Mouse (Mus musculus): ENCODE results near the gene Chchd5. TPM values are rescaled to one million over a fixed set of nuclear protein-coding genes. Genes with fewer than 3 reads are reported as not detected.

The Chchd5 gene
- polyA plus RNA-seq, 1 experiment from 2014 or later = 13.6 TPM

DNA sequence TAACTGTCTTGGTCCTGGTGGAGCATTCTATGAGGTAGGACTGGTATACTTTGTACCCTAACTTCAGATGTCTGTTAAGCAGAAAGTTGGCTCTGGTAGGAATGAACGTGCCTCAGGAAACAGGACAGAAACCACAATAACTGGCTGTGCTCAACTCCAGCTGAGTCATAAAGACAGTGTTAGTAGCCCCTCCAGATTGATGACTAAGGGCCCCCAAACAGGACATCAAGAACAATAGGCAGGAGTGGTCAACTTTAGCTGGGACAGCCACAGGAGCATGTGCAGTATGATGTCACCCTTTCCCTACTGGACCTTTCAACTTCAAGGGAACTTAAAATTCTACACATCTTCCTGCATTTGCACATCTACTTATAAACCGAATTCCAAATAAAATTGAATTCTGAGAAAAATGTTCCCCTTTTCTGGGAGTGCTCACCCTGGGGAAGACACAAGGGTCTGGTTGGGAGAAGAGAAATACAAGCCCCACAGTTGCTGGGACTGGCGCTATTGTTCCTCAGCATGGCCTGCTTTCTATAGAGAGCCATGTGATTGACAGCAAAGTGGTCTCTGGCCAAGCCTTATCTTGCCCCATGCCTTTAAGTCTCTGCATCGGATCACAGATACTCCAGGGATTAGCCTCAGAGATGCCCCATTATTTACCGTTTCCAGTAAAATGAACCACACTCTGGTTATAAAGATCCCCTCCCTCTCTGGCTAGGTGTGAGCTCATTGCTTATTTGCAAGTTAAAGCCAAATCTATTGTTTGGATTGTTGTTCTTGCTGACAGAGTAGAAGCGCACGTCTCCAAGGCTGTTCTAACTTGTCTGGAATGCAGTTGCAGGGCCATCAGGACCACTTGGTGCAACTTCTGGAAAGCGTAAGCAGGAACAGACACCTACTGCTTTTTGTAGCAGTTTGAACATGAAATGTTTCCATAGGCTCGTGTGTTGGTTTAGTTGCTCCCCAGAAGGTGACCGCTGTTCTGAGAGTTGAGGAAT, 37.3 kb downstream of the Chchd5 start:
- H3K9ac ChIP-seq = no peak overlapping the region
- WGBS (ENCODE audit: insufficient replicate concordance) = 54% methylated on average over 10 of the region's 10 CpGs
- H3K36me3 ChIP-seq = no peaks in the 10 kb centered on the region
- H3K4me1 ChIP-seq = no peaks in the 10 kb centered on the region
- no peak overlapping the region for H3K27ac ChIP-seq
- H3K27me3 ChIP-seq (replicated peaks) = no peaks in the 10 kb centered on the region
- no peak overlapping the region for H3K4me3 ChIP-seq
- no peaks in the 10 kb centered on the region for H3K9me3 ChIP-seq (replicated peaks)
- ATAC-seq = no peak
- H3K4me2 ChIP-seq = no peak overlapping the region

DNA sequence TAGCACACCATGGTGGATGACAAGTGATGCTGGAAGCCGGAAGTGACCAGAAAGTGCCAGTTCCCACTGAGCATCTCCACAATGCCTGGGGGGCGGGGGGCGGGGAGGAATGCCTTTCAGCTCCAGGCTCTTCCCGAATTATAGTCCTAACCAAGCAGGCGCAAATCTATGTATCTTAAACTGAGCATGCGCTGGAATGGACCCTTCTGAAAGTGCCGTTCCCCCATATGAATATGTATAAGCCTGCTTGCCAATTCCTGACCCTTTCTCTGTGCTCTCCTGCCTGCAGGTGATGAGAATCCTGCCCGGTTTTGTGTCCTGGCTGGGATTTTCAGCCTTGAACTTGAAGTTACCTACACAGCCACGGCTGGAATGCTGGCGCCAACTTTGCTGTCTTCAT, 43.9 kb downstream of the Chchd5 start:
- ATAC-seq = no peak
- H3K9me3 ChIP-seq (replicated peaks) = no peaks in the 10 kb centered on the region
- peaks cover 8% of the 10 kb centered on the region; the same call in 1 of the 2 replicates for H3K4me1 ChIP-seq
- WGBS (ENCODE audit: insufficient replicate concordance) = 51% methylated on average over 10 of the region's 10 CpGs
- H3K4me3 ChIP-seq = no peak overlapping the region
- H3K27ac ChIP-seq = no peak overlapping the region
- no peak overlapping the region for H3K9ac ChIP-seq
- H3K27me3 ChIP-seq (replicated peaks) = peaks cover 8% of the 10 kb centered on the region; the same call in 1 of the 2 replicates
- no peak overlapping the region for H3K4me2 ChIP-seq
- no peaks in the 10 kb centered on the region for H3K36me3 ChIP-seq

DNA sequence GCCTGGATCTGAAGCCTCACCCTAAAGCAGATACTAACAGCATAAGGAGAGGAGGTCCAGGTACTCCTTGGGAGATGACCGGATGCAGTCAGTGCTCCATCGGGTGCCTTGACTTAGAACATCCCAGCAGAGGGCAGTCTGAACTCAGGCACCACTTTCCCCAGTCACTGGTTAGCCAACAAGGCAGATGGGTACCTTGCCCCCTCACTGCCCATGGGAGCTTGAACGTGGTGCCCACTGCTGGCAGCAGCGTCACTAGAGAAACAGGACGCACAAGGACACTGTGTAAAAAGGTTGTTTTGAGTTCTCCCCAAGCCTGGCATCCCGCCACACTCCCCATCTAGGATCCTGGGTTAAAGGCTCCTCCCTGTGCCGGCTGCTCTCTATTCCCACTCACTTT, 45.0 kb downstream of the Chchd5 start:
- no peak overlapping the region for H3K4me3 ChIP-seq
- H3K9ac ChIP-seq = no peak overlapping the region
- H3K27ac ChIP-seq = no peak overlapping the region
- no peaks in the 10 kb centered on the region for H3K36me3 ChIP-seq
- 35% methylated on average over 7 of the region's 7 CpGs for WGBS (ENCODE audit: insufficient replicate concordance)
- H3K9me3 ChIP-seq (replicated peaks) = no peaks in the 10 kb centered on the region
- peaks cover 13% of the 10 kb centered on the region; the same call in 1 of the 2 replicates for H3K4me1 ChIP-seq
- H3K4me2 ChIP-seq = no peak overlapping the region
- peak; percentile 68 for ATAC-seq
- H3K27me3 ChIP-seq (replicated peaks) = peaks cover 8% of the 10 kb centered on the region; the same call in 1 of the 2 replicates

DNA sequence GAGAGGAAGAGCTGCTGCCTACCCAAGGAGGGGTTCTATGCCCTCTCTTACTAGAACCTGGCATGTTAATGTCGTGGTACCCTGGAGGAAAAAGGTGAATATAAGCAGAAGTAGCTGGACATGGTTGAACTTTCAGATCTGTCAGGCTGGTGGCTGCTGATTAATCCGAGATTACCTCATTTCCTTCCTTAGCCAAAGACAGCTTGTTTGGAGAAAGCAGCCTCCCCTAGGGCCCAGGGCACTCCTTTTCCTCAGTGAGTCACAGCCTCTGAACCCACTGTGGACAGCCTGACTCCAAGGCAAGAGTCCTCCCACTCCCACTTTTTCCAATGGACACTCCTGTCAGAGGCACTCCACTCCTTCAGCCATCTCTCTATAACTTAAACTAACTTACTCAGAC, 46.1 kb downstream of the Chchd5 start:
- WGBS (ENCODE audit: insufficient replicate concordance) = 10% methylated on average over 2 of the region's 2 CpGs

DNA sequence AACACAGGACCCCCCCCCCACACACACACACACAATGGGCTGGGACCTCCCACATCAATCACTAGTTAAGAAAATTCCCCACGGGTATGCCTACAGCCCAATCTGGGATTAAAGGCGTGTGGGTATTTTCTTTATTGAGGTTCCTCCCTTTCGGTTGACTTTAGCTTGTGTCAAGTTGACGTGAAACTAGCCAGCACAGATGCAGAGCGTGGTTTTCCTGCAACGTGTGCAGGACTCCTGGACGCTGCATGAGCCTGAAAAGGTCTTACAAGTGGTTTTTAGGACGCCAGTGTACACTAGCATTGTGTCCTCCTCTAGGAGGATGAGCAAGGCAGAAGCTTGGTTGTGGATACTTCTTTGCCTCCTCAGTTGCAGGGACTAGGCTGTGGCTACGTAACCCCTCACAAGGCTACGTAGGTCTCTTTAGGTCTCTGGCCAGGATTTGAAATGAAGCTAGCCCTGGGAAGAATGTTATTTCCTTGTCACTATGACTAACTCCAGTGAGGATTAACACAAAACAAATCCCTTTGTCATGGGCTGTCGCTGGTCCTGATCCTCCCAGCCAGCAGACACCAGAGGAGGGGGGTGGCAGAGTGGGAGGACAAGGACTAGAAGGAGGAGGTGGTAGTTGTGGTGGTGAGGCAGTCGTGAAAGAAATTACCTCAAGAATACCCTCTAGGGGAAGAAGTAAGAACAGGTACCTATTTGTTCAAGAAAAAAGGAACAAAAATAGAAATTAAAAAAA, 47.3 kb downstream of the Chchd5 start:
- Histone ChIP-seq H3K4me3 (no peak overlapping the region), H3K27me3 (replicated peaks) (peaks cover 8% of the 10 kb centered on the region; the same call in 1 of the 2 replicates), H3K27ac (no peak overlapping the region), H3K9me3 (replicated peaks) (no peaks in the 10 kb centered on the region), H3K4me2 (no peak overlapping the region), H3K4me1 (peaks cover 21% of the 10 kb centered on the region), H3K9ac (no peak overlapping the region), H3K36me3 (no peaks in the 10 kb centered on the region)
- WGBS (ENCODE audit: insufficient replicate concordance) = 61% methylated on average over 12 of the region's 12 CpGs
- ATAC-seq = no peak

More for the DNA sequence above, 46.1 kb downstream of the Chchd5 start:
- no peak overlapping the region for H3K9ac ChIP-seq
- no peak overlapping the region for H3K4me2 ChIP-seq
- no peak for ATAC-seq
- H3K27ac ChIP-seq = no peak overlapping the region
- H3K36me3 ChIP-seq = no peaks in the 10 kb centered on the region
- no peak overlapping the region for H3K4me3 ChIP-seq
- H3K9me3 ChIP-seq (replicated peaks) = no peaks in the 10 kb centered on the region
- peaks cover 17% of the 10 kb centered on the region; the same call in 1 of the 2 replicates for H3K4me1 ChIP-seq
- peaks cover 8% of the 10 kb centered on the region; the same call in 1 of the 2 replicates for H3K27me3 ChIP-seq (replicated peaks)

DNA sequence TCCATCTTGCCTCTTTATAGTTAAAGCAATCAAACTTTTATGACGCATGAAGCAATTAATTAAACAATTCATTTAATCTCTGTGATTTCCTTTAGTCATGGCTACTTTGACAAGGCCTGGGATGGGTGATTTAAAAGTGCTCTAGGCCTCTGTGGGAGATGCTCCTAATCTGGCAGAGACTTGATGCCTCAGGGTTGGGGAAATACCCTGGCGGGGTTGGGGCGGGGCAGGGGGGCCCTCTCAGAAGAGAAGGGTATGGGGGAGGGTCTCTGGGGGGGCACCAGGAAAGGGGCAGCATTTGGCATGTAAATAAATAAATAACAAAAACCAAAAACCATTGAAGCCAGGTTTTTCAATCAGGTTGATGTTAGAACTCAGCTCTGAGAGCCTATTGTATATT, 48.2 kb downstream of the Chchd5 start:
- no peak overlapping the region for H3K27ac ChIP-seq
- no peak overlapping the region for H3K4me3 ChIP-seq
- peaks cover 8% of the 10 kb centered on the region; the same call in 1 of the 2 replicates for H3K27me3 ChIP-seq (replicated peaks)
- WGBS (ENCODE audit: insufficient replicate concordance) = 55% methylated on average over 3 of the region's 3 CpGs
- H3K36me3 ChIP-seq = no peaks in the 10 kb centered on the region
- no peak overlapping the region for H3K9ac ChIP-seq
- H3K4me2 ChIP-seq = no peak overlapping the region
- no peak for ATAC-seq
- no peaks in the 10 kb centered on the region for H3K9me3 ChIP-seq (replicated peaks)
- H3K4me1 ChIP-seq = peaks cover 30% of the 10 kb centered on the region

DNA sequence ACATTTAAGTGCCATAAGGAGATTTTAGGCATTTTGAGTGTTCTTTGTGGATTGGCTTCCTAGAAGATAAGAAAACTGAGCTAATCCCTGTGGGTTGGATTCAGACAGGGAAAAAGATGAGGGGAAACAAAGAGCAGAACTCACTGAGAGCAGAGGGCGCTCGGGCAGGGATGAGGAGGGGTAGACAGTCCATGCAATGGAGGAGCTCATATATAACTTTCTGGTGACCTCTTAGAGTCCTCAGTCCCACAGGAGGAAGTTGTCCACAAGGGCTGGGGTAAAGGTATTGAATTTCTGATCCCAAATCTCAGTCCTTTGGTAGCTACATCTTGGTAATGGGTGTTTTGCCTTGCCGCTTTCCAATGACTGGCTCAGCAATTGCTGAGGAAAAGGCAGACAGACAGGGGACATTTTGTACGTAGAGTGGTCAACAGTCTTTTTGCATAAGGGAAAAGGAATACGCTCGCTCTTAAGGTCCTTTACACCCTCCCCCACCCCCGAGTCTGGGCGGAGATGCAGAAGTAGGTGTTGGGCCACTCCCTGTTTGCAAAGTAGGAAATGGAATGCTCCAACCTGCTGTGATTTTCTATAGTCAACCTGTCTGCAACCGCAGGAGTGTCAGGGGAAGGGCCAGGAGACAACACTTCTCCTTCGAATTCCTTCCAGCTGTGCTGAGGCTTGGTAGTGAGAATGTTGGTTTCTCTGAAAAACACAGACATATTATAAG, 48.8 kb downstream of the Chchd5 start:
- peaks cover 7% of the 10 kb centered on the region; the same call in 1 of the 2 replicates for H3K27me3 ChIP-seq (replicated peaks)
- 40% methylated on average over 10 of the region's 10 CpGs for WGBS (ENCODE audit: insufficient replicate concordance)
- no peak for ATAC-seq
- H3K9me3 ChIP-seq (replicated peaks) = no peaks in the 10 kb centered on the region
- no peaks in the 10 kb centered on the region for H3K36me3 ChIP-seq
- no peak overlapping the region for H3K9ac ChIP-seq
- no peak overlapping the region for H3K27ac ChIP-seq
- H3K4me3 ChIP-seq = no peak overlapping the region
- H3K4me1 ChIP-seq = peaks cover 36% of the 10 kb centered on the region
- no peak overlapping the region for H3K4me2 ChIP-seq

DNA sequence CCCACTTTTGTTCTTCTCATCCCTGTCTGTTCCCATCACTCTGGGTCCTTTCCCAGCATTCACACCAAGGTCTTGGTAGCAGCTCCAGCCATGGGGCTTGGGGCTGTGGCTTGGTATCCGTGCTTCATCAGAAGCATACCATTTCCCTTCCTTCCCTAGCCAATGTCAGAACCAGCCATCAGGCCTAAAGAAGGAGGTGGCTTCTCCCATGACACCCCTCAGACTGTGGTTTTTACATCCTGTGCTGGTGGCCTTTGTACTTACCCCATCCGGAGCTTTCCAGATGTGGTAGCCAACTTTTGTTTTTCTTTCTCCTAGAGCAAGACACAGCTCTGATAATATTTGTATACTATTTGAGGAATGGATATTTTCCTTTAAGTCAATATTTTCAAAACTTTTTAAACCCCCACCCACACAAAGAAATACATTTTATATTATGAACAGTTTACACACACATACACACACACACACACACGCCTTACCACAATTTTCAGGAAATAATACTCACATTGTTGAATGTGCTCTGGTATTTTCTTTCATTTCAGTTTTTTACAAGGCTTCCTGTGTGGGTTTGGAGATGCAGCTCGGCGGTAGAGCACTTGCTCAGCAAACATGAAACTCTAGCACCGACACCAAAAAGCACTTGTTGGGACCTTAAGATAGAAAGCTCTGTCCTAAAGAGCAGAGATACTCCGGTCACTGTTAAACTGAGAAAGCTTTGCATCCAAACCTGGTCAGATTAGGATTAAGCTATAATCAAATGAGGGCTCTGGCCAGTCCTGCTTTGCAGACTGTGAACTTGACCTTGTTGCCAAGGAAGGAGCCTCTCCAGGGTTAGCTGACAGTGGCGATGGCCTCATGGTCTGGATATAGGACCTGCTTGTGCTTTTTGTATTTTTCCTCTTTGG, 50.7 kb downstream of the Chchd5 start:
- Histone ChIP-seq H3K9ac (no peak overlapping the region), H3K27ac (peak overlapping the region; percentile 65), H3K27me3 (replicated peaks) (0 out of 2 replicates have a peak, but pooled peaks cover 5% of the 10 kb centered on the region), H3K36me3 (no peaks in the 10 kb centered on the region), H3K4me3 (no peak overlapping the region), H3K4me2 (no peak overlapping the region), H3K9me3 (replicated peaks) (no peaks in the 10 kb centered on the region), H3K4me1 (peaks cover 36% of the 10 kb centered on the region)
- WGBS (ENCODE audit: insufficient replicate concordance) = 34% methylated on average over 8 of the region's 8 CpGs
- ATAC-seq = no peak

DNA sequence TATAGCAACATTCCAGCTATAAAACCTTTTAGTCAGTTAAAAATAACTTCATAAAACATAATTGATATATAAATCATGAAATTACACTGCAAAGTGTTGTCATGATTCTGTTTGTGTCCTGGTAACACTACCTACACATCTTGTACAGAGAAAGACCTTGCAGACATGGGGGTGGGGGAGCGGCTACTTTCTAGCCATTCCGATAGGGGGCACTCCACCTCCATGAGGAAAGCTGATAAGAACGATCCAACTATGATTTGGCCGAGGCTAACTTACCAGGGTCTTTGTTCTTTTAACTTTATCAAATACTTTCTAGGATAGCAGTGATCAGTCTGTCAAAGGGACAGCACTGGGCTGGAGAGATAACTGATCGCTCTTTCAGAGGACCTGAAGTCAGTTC, 52.0 kb downstream of the Chchd5 start:
- no peaks in the 10 kb centered on the region for H3K9me3 ChIP-seq (replicated peaks)

DNA sequence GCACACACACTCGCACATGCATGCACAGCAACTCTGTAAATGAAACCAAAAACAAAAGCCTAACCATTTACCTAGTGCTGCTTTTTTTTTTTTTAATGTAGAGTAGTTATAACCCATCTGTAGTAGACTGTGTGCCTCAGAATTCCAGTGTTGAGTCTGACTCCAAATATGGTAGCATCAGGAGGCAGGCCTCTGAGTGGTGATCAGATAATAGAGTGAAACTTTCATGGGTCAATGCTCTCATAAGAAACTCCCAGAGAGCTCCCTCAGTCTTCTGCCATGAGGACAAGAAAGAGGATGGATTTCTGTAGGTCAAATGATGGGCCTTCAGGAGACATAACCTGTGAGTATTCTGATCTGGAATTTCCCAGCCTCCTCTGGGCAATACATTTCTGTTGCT, 52.9 kb downstream of the Chchd5 start:
- Histone ChIP-seq H3K4me2 (0 out of 2 replicates have a peak overlapping the region, but pooled peaks have one; percentile 1), H3K36me3 (no peaks in the 10 kb centered on the region), H3K4me1 (peaks cover 47% of the 10 kb centered on the region), H3K9ac (no peak overlapping the region), H3K9me3 (replicated peaks) (no peaks in the 10 kb centered on the region), H3K27me3 (replicated peaks) (0 out of 2 replicates have a peak, but pooled peaks cover 5% of the 10 kb centered on the region), H3K4me3 (no peak overlapping the region), H3K27ac (peak overlapping the region; percentile 3; the same call in 1 of the 2 replicates)
- 0 out of 2 replicates have a peak, but pooled peaks have one; percentile 29 for ATAC-seq
- 90% methylated on average over 1 of the region's 1 CpGs for WGBS (ENCODE audit: insufficient replicate concordance)

More for the DNA sequence above, 52.0 kb downstream of the Chchd5 start:
- Histone ChIP-seq H3K36me3 (no peaks in the 10 kb centered on the region), H3K27ac (no peak overlapping the region), H3K9ac (no peak overlapping the region), H3K27me3 (replicated peaks) (0 out of 2 replicates have a peak, but pooled peaks cover 5% of the 10 kb centered on the region), H3K4me3 (no peak overlapping the region), H3K4me1 (peaks cover 47% of the 10 kb centered on the region), H3K4me2 (no peak overlapping the region)
- WGBS (ENCODE audit: insufficient replicate concordance) = 49% methylated on average over 5 of the region's 5 CpGs
- no peak for ATAC-seq
